Mouse (Mus musculus) subcutaneous adipose tissue, adult 2 months (tissue): ENCODE measurements around the gene Pigk. TPM values are rescaled to one million over a fixed set of nuclear protein-coding genes. Genes with fewer than 3 reads are reported as not detected.

Experiments used
- polyA plus RNA-seq: library from polyadenylated mRNA; depleted of rRNA; stranded (reverse); fragments of >200 nt; gene quantifications from 2 replicates; pipeline ENCODE4 v1.2.3, GENCODE M21; 2012; ENCODE audit warnings: low replicate concordance; rRNA removed

Pigk gene
- polyA plus RNA-seq, result 24.0 and 27.2 TPM in 2 replicates

DNA sequence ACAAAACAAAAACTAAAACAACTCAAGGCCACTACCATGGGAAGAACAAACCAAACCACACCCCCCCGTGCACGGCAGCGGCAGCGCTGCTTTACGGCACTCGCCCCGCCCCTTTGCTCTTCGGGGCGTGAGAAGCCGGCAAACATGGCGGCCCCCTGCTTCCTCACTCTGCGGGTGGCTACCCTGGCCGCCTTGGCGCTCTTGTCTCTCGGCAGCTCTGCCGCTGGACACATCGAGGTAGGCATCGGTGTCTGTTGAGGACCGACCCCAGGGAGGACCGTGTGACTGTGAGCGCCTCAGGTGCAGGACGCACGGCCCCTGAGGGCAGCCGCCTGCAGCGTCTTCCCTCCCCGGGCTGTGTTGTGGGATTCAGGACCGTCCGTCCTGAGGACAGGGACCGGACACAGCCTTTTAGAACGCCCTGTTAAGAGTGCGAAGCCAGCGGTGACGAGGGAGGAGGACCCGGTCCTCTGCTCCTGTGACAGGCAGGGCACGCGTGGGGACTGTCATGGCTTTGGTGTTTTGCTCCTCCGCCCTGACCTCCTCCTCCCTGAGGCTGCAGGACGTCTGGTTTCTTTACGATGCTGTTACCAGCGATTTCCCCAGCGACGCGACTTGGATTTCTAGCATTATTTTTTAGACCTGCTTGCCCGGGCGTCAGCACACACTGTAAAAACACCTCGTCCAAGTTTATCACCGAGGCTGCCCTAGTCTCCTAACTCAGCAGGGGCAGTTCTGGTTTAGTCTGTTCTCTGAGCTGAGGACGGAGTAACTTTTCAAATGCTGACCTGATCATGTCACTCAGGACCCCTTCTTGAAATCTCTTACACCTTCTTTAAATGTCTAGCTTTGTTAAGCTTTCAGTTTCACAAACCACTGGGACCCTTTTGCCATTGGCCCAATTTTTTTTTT lies at the start of gene Pigk:
Gene Pigk (plus strand): TSS at position 110 of the 912 bp plus-strand sequence.

GRCm38 (mm10) chr3:152668239-152668638 lies 45.7 kb upstream of the Pigk start, which contains the start of gene Ak5:
TSS of gene Ak5 (minus strand) at chr3:152668360.

DNA sequence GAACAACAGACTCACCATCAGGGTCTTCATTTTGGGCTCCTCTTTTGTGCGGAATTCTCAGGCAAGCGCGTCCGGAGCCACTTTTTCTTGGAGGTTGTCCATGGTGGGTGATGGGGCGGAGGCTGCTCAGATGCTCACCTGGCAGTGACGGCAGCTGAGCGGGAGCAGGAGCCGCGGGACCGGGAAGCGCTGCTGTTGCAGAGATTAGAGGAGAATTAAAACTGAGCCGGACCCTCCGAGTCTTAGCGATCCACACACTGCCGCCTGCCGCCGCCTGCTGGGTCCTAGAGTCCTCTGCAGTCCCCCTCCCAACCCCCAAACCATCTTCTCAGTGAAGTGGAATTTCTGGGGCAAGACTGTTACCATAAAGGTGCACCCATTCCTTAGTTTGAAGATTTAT lies 268.1 kb downstream of the Pigk start, which contains the start of gene St6galnac5:
Gene St6galnac5 (minus strand): TSS at position 259 of the 400 bp plus-strand sequence.

Other genes starting within 250 kb of the Pigk start
- 0.70 and 2.9 TPM in 2 replicates for gene Ak5, start 45.7 kb upstream of the Pigk start, polyA plus RNA-seq